Mouse (Mus musculus) spleen, postnatal 36 days (tissue): ENCODE measurements around the gene Gtf2b.

Source experiments
- DNase-seq, 2 experiments: peaks; one replicate each; pipeline ENCODE4 v3.0.0; 2022; ENCODE audit warnings: low spot score in 2 of 2, mixed read lengths in 1 of 2

Gene Gtf2b

GRCm38 (mm10) chr3:142811582-142811981 lies 46.7 kb downstream of the Gtf2b start:
- no peak for DNase-seq

- no peak for DNase-seq
These were observed 52.7 kb downstream of the Gtf2b start for GRCm38 (mm10) chr3:142817506-142817905.

- no peak for DNase-seq
These were observed 58.8 kb downstream of the Gtf2b start for GRCm38 (mm10) chr3:142823606-142824005.

- DNase-seq, result no peak
These were observed 61.8 kb downstream of the Gtf2b start for GRCm38 (mm10) chr3:142826449-142827146.

- DNase-seq, result no peak
These were observed 68.1 kb downstream of the Gtf2b start for GRCm38 (mm10) chr3:142832910-142833309.
